Mouse (Mus musculus) intestine, postnatal 0 days (tissue): Measurements from ENCODE around the gene Eif1ad. TPM values are rescaled to one million over a fixed set of nuclear protein-coding genes. Genes with fewer than 3 reads are reported as not detected.
A peak's percentile ranks its signal among the peaks of the same experiment; 100 is the strongest.

Experiments used
- ATAC-seq: fragments of 200-750 bp; cut with Nextera tagmentation; 2 replicates; pipeline ENCODE4 v1.8.0; 2017; ENCODE audit warnings: mild to moderate bottlenecking, moderate TSS enrichment, moderate library complexity
- H3K27ac ChIP-seq: fragments of 300-500 bp; sonication (generic); 2 replicates; pipeline ENCODE4 v1.5.1; 2014; ENCODE audit warnings: mild to moderate bottlenecking, low read depth, low read length, moderate library complexity
- H3K27me3 ChIP-seq: fragments of 300-500 bp; sonication (generic); replicated peaks from 2 replicates; pipeline ENCODE4 v1.6.1; 2014; ENCODE audit warnings: low read length, mixed read lengths; ENCODE audit not compliant: control insufficient read depth, insufficient read depth
- H3K36me3 ChIP-seq: fragments of 300-500 bp; sonication (generic); 2 replicates; pipeline ENCODE4 v1.6.1; 2014; ENCODE audit warnings: mild to moderate bottlenecking, moderate library complexity; ENCODE audit not compliant: control insufficient read depth, insufficient read depth
- H3K4me1 ChIP-seq: fragments of 300-500 bp; sonication (generic); replicated peaks from 2 replicates; pipeline ENCODE4 v1.6.1; 2014; ENCODE audit warnings: antibody characterized with exemption, low read length, mixed read lengths; ENCODE audit not compliant: control insufficient read depth, insufficient read depth
- H3K4me2 ChIP-seq: fragments of 300-500 bp; sonication (generic); replicated peaks from 2 replicates; pipeline ENCODE4 v1.6.1; 2014; ENCODE audit warnings: low read depth, mild to moderate bottlenecking, moderate library complexity
- H3K4me3 ChIP-seq: fragments of 300-500 bp; sonication (generic); 2 replicates; pipeline ENCODE4 v1.5.1; 2014; ENCODE audit warnings: low read depth, low read length
- H3K9ac ChIP-seq: fragments of 300-500 bp; sonication (generic); 2 replicates; pipeline ENCODE4 v1.6.1; 2014; ENCODE audit warnings: mild to moderate bottlenecking, low read depth, low read length
- H3K9me3 ChIP-seq: fragments of 300-500 bp; sonication (generic); 2 replicates; pipeline ENCODE4 v1.6.1; 2016; ENCODE audit warnings: mixed run types; ENCODE audit not compliant: control insufficient read depth
- CTCF ChIP-seq: sonication (generic); IDR thresholded peaks from 2 replicates; pipeline ENCODE4 v1.5.1; 2016; ENCODE audit warnings: low read depth, mild to moderate bottlenecking, control low read depth, antibody characterized with exemption, moderate library complexity
- WGBS: fragments of 180-500 bp; shearing (Covaris S2); extraction: QIAGEN DNeasy Blood & Tissue Kit; methylation state at CpG from one replicate; pipeline ENCODE4 v1.1.7; 2014; 5-methylcytosine and 5-hydroxymethylcytosine counted together
- polyA plus RNA-seq: library from polyadenylated mRNA; unstranded; fragments of >200 nt; fragmentation: Nextera tagmentation; extraction: Ambion mirVana; gene quantifications from 2 replicates; pipeline ENCODE4 v1.2.1, GENCODE M21; 2015

Gene Eif1ad
- polyA plus RNA-seq, 1 experiment from 2014 or later: 81.2 TPM

DNA sequence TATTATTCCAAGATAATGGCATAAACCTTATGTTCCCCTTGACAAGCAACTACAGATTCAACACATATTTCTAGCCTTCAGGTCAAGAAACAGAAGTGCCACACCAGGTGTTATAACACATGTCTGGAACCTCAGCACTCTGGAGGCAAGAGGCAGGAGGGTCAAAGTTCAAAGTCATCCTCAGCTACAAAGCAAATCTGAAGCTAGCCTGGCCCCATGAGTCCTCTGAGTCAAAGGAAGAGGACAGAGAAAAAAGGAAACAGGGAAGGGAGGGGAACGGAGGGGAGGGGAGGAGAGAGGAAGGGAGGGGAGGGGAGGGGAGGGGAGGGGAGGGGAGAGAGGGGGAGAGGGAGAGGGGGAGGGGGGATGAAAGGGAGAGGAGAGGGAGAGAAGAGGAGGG lies 10.5 kb upstream of the Eif1ad start:
- Histone ChIP-seq H3K4me3 (no peak overlapping the region), H3K4me2 (no peak overlapping the region), H3K36me3 (no peaks in the 10 kb centered on the region; the same call in 1 of the 2 replicates), H3K27ac (peak overlapping the region; percentile 57), H3K9ac (no peak overlapping the region), H3K4me1 (no peaks in the 10 kb centered on the region), H3K27me3 (no peaks in the 10 kb centered on the region), H3K9me3 (no peaks in the 10 kb centered on the region)
- ATAC-seq: peak; percentile 76
- TF ChIP-seq CTCF: no peak
- WGBS: no CpG with 5 or more reads among the region's 1 CpGs

DNA sequence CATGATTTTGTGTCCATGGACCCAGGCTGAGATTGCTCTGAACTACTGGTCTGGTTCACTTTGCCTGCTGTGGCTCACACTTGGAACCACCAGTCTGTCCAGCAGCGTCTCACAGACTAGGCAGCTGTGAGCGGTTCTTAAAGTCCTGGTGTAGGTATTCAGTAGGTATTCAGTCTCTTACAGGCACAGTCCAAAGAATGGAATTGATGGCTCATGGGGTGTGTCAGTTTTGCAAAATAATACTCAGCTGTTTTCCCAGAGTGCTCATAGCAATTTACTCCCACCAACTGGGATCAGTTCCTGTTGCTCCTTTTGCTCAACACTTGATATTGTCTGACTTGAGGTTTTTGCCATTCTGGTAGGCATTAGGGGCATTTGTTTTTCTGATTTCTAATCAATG lies 4.4 kb upstream of the Eif1ad start:
- WGBS: 84% methylated on average over 2 of the region's 2 CpGs
- no peaks in the 10 kb centered on the region for H3K9me3 ChIP-seq
- H3K4me1 ChIP-seq: 0 out of 2 replicates have a peak, but pooled peaks cover 2% of the 10 kb centered on the region
- H3K4me3 ChIP-seq: no peak overlapping the region
- no peaks in the 10 kb centered on the region for H3K27me3 ChIP-seq
- ATAC-seq: no peak
- no peak overlapping the region for H3K27ac ChIP-seq
- peaks cover 11% of the 10 kb centered on the region; the same call in 1 of the 2 replicates for H3K36me3 ChIP-seq
- TF ChIP-seq CTCF: no peak
- H3K9ac ChIP-seq: no peak overlapping the region
- no peak overlapping the region for H3K4me2 ChIP-seq

DNA sequence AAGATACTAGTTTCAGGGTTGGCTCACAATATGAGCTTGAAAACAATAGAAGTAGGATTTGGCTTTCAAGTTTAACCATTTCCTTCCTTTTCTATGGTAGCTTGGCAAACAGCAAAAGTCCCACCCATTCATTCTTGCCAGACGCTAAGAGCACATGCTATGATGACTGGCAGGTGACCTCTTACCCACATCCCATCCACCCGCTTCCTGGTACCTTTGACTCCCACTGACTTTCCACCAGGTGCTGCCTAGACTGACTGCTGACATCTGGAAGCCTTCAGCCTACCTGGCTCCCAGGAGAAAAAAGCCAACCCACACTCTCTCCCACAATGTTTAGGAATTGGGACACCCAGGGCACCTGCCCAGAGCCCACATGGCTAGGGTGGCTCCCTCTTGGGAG lies 2.4 kb upstream of the Eif1ad start:
- 0 out of 2 replicates have a peak, but pooled peaks have one; percentile 14 for TF ChIP-seq CTCF
- H3K9ac ChIP-seq: no peak overlapping the region
- no peaks in the 10 kb centered on the region for H3K9me3 ChIP-seq
- H3K4me2 ChIP-seq: no peak overlapping the region
- H3K36me3 ChIP-seq: peaks cover 23% of the 10 kb centered on the region
- peak; percentile 18 for ATAC-seq
- 0 out of 2 replicates have a peak overlapping the region, but pooled peaks have one; percentile 66 for H3K27ac ChIP-seq
- H3K27me3 ChIP-seq: no peaks in the 10 kb centered on the region
- H3K4me1 ChIP-seq: peaks cover 6% of the 10 kb centered on the region; the same call in 1 of the 2 replicates
- H3K4me3 ChIP-seq: no peak overlapping the region
- WGBS: 58% methylated on average over 2 of the region's 2 CpGs

DNA sequence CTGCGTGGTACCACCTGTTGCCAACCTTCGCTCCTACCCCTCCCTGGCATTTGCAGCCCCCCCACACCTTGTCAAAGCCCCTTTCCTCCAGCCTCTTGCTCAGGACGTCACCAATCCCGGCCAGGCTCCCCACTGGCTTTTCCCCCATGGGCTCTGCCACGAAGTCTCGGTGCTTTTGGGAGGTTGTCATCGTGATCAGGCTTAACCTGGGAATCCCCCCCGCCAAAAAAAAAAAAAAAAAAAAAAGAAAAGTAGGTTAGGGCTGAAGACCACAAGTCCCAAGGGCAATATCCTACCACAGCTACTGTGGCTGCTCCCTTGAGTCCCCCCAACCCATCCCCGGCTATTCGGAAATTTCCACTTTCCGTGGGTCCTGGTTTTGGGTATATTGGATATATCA lies 790 bp upstream of the Eif1ad start:
- Histone ChIP-seq H3K9ac (peak overlapping the region; percentile 84), H3K4me1 (peaks cover 6% of the 10 kb centered on the region; the same call in 1 of the 2 replicates), H3K4me2 (peak overlapping the region; percentile 89), H3K36me3 (peaks cover 38% of the 10 kb centered on the region), H3K4me3 (peak overlapping the region; percentile 95), H3K27ac (peak overlapping the region; percentile 97; the same call in 1 of the 2 replicates), H3K27me3 (no peaks in the 10 kb centered on the region), H3K9me3 (no peaks in the 10 kb centered on the region)
- no peak for TF ChIP-seq CTCF
- no peak for ATAC-seq
- 14% methylated on average over 11 of the region's 11 CpGs for WGBS

DNA sequence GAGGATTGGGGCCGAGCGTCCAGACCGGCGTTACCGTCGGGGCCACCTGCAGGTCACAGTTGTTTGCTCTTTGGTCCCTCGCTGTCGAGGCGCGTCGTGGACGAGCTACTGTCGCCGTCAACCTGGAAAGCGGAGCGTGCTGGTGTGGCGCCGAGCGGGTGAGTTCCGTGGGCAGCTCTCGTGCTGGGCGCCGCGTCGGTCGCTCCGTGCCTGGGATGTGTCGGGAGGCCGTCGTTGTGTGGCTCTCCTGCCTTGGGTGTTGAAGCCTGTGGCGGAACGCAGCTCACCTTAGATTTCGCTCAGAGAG lies 465 bp downstream of the Eif1ad start, which contains the start of gene Banf1:
Banf1 (minus strand) TSS at position 116 of the 307 bp plus-strand sequence.
- Histone ChIP-seq H3K4me1 (peaks cover 6% of the 10 kb centered on the region; the same call in 1 of the 2 replicates), H3K4me3 (peak within 1 kb of the TSS; percentile 95), H3K9ac (peak within 1 kb of the TSS; percentile 84), H3K27ac (peak within 1 kb of the TSS; percentile 97), H3K27me3 (no peaks in the 10 kb centered on the region), H3K36me3 (peaks cover 46% of the 10 kb centered on the region), H3K9me3 (no peaks in the 10 kb centered on the region), H3K4me2 (peak within 1 kb of the TSS; percentile 89)
- TF ChIP-seq CTCF: no peak
- ATAC-seq: peak; percentile 2; the same call in 1 of the 2 replicates
- WGBS: 0% methylated on average over 33 of the region's 33 CpGs

DNA sequence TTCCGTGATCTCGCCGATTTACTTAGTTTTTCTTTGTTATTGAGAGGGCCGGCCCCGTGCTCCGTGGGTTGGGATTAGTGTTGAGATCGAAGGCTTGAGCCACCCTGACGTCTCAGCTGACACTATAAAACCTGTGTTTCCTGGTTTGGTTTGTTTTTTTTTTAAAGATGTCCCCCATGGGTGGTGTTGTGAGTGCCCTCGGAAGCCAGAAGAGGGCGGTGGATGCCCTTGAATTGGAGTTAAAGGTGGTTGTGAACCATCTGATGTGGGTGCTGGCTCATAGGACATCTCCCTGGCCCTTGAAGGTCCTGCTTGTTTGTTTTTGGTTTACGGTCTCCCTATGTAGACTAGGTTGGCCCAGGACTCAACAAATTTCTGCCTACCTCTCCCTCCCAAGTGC lies 914 bp downstream of the Eif1ad start:
- 6% methylated on average over 11 of the region's 11 CpGs for WGBS
- Histone ChIP-seq H3K4me3 (peak overlapping the region; percentile 95), H3K4me2 (peak overlapping the region; percentile 89), H3K4me1 (peaks cover 6% of the 10 kb centered on the region; the same call in 1 of the 2 replicates), H3K27ac (peak overlapping the region; percentile 97), H3K27me3 (no peaks in the 10 kb centered on the region), H3K9me3 (no peaks in the 10 kb centered on the region), H3K36me3 (peaks cover 50% of the 10 kb centered on the region), H3K9ac (peak overlapping the region; percentile 84)
- TF ChIP-seq CTCF: peak; percentile 67
- no peak for ATAC-seq
